Mouse (Mus musculus) ovary, adult 10 weeks (tissue): ENCODE data around the gene Rac3. TPM values are rescaled to one million over a fixed set of nuclear protein-coding genes. Genes with fewer than 3 reads are reported as not detected.

ENCODE experiments used
- polyA plus RNA-seq: library from polyadenylated mRNA; stranded (reverse); fragments of 350-450 nt; fragmentation: Illumina TruSeq; extraction: RNeasy Lipid Tissue Mini Kit (QIAGEN cat#74804); gene quantifications from one replicate; pipeline ENCODE4 v1.2.3, GENCODE M21; 2014

Gene Rac3
- polyA plus RNA-seq, result not detected

DNA sequence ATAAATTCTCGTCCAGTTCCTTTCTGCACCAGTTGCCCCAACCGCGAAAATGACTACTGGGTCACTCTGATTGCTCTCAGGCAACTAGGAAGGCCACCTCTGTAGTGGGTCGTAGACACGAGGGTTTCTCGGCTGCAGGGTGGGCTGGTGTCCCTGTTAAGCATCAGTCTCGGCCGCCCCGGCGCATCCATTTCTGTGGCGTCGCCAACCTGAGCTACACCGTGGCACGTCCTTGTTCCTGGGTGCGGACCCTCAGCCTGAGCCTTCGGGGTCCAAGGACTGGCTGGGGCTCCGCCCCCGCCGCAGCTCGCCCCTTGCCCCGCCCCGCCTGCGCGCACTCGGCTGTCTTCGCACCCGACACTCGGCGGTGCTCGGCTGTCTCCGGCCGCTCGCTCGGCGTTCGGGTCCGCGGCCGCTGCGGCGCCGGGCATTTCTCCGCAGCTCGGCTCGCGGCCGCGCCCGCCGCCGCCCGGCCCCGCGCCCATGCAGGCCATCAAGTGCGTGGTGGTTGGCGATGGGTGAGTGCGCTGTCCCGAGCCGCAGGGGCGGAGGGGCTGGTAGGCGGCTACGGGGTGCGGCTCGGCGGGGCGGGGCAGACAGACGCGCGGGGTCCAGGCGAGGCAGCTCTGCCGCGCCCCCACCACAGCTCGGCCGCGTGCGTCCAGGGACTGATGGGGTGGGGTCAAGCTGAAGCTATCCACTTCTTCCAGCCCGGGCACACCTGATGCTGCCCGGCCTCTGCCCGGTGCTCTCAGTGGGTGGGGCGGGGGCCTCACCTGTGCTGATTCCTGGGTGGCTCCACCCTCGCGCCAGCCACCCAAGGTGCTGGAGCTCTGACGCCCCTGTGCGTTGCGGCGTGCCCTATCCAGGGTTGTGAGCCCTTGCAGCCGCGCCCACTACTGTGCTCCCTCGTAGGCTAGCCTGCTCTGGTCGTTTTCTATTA is at the start of gene Rac3:
TSS of gene Rac3 (plus strand) at position 347 of the 943 bp plus-strand sequence.

DNA sequence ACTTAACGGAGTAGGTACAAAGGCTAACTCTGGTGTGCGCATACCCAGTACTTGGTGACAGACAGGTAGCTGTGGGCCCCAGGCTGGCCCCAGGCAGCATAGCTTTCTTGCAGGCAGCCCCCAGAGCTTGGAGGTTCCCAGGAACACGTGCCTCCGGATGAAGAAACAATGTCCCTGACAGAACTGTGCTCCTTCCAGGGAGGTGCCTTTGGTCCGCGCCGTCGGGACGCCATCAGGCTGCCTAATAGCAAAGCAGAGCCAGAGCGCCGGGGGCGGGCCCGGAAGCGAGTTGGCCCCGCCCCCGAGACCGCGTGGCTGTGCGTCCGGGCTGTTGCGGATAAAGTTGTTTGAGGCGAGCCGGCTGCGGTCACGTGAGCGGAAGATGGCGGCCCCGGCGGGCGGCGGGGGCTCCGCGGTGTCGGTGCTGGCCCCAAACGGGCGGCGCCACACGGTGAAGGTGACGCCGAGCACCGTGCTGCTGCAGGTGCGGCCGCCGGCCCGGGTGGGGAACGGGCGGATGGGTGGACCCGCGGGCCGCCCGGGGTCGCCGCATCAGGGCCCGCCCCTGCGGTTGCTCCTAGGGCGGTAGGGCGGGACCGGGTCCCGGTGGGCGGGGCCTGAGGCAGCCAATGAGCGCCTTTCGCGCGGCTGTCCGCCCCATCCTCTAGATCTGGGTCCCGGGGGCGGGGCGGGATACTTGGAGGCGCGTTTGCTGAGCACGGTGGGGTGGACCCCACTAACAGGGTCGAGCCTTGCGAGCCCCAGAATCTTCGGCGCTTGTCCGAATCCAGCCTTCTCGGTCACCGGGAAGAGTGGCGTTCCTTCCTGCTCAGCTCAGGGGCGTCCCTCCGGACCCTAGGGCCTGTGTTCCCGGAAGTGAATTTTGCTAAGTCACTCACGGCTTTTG is 48.3 kb upstream of the Rac3 start, which contains the start of gene Aspscr1:
TSS of gene Aspscr1 (plus strand) at position 287 of the 907 bp plus-strand sequence.

GRCm38 (mm10) chr11:120713580-120714518 is 7.4 kb upstream of the Rac3 start, which contains the start of the genes Cenpx and Lrrc45:
Gene Cenpx, minus strand, starts transcription at chr11:120713738.
Gene Lrrc45, plus strand, starts transcription at chr11:120713925.

DNA sequence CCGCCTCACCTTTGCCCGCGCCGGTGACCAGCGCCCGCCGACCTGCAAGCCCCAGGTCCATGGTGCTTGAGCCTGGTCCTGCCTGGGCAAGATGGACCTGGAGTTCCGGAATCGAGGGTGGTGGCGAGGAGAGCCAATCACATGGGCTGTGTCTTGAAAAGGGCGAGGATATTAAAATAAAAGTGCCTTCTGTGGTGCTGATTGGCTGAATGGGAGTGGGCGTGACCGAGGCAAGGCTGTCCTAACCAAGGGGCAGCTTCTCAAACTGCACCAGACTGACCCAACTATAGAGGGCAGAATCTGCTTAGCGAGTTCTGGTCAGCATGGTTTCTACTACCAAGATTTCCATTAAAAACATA is 5.9 kb downstream of the Rac3 start, which contains the start of gene Dcxr:
TSS of gene Dcxr (minus strand) at position 113 of the 359 bp plus-strand sequence.

GRCm38 (mm10) chr11:120731858-120732680 is 10.8 kb downstream of the Rac3 start, which contains the start of gene Cbr2:
Gene Cbr2, minus strand, starts transcription at chr11:120732114.

DNA sequence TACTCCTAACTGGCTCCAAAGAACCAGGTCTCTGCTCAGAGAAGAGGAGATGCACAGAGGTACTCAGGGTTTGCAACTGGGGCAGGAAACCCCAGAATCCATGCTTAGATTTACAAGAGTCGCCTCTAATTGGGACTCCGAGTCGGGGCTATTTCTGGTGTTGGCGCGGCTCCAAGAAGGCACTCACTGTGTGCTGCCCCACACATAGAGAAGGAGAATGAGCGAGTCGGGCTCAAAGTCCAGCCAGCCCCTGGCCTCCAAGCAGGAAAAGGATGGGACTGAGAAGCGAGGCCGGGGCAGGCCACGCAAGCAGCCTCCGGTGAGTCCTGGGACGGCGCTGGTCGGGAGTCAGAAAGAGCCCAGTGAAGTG is 41.4 kb downstream of the Rac3 start, which contains the start of gene Hmga1b:
TSS of gene Hmga1b (plus strand) at position 123 of the 370 bp plus-strand sequence.

Other genes starting within 250 kb of the Rac3 start
- 1.2 TPM for gene Mrpl12, start 236.9 kb upstream of the Rac3 start, polyA plus RNA-seq
- not detected for gene Slc25a10, start 229.6 kb upstream of the Rac3 start, polyA plus RNA-seq
- not detected for gene Gcgr, start 190.8 kb upstream of the Rac3 start, polyA plus RNA-seq
- 1.5 TPM for gene Mcrip1, start 171.7 kb upstream of the Rac3 start, polyA plus RNA-seq
- not detected for gene Ppp1r27, start 170.3 kb upstream of the Rac3 start, polyA plus RNA-seq
- gene P4hb, start 148.2 kb upstream of the Rac3 start, polyA plus RNA-seq, result 235 TPM
- gene Arhgdia, start 139.8 kb upstream of the Rac3 start, polyA plus RNA-seq, result 29.1 TPM
- gene Alyref, start 123.1 kb upstream of the Rac3 start, polyA plus RNA-seq, result 37.9 TPM
- gene Anapc11, start 123.0 kb upstream of the Rac3 start, polyA plus RNA-seq, result 5.8 TPM
- not detected for gene Npb, start 113.0 kb upstream of the Rac3 start, polyA plus RNA-seq
- gene Pcyt2, start 103.5 kb upstream of the Rac3 start, polyA plus RNA-seq, result 3.4 TPM
- 3.2 TPM for gene Sirt7, start 96.2 kb upstream of the Rac3 start, polyA plus RNA-seq
- gene Mafg, start 87.9 kb upstream of the Rac3 start, polyA plus RNA-seq, result 10.4 TPM
- 1.6 TPM for gene Pycr1, start 77.7 kb upstream of the Rac3 start, polyA plus RNA-seq
- gene Myadml2, start 73.3 kb upstream of the Rac3 start, polyA plus RNA-seq, result not detected
- gene Notum, start 60.3 kb upstream of the Rac3 start, polyA plus RNA-seq, result not detected
- gene Aspscr1, start 48.5 kb upstream of the Rac3 start, polyA plus RNA-seq, result 0.77 TPM
- not detected for gene Cenpx, start 7.7 kb upstream of the Rac3 start, polyA plus RNA-seq
- gene Lrrc45, start 7.5 kb upstream of the Rac3 start, polyA plus RNA-seq, result 0.40 TPM
- not detected for gene Dcxr, start 5.8 kb downstream of the Rac3 start, polyA plus RNA-seq
- gene Cbr2, start 10.6 kb downstream of the Rac3 start, polyA plus RNA-seq, result not detected
- not detected for gene Hmga1b, start 41.3 kb downstream of the Rac3 start, polyA plus RNA-seq
- gene Rfng, start 62.7 kb downstream of the Rac3 start, polyA plus RNA-seq, result not detected
- 10.9 TPM for gene Gps1, start 62.8 kb downstream of the Rac3 start, polyA plus RNA-seq
- 3.3 TPM for gene Dus1l, start 74.9 kb downstream of the Rac3 start, polyA plus RNA-seq
- gene Fasn, start 103.1 kb downstream of the Rac3 start, polyA plus RNA-seq, result 2.1 TPM
- 1.1 TPM for gene Ccdc57, start 211.4 kb downstream of the Rac3 start, polyA plus RNA-seq
- 0.17 TPM for gene Slc16a3, start 227.0 kb downstream of the Rac3 start, polyA plus RNA-seq